Mouse (Mus musculus) heart, postnatal 0 days (tissue): ENCODE data around the gene Pip4p1. TPM values are rescaled to one million over a fixed set of nuclear protein-coding genes. Genes with fewer than 3 reads are reported as not detected.

Source experiments
- ATAC-seq: fragments of 200-750 bp; cut with Nextera tagmentation; 2 replicates; pipeline ENCODE4 v1.8.0; 2017; ENCODE audit warnings: low read depth, moderate number of reproducible peaks, moderate library complexity; ENCODE audit not compliant: insufficient read depth
- DNase-seq: peaks from one replicate; pipeline ENCODE4 v3.0.0-alpha.2; 2016; ENCODE audit warnings: low spot score
- H3K27ac ChIP-seq: fragments of 300-500 bp; sonication (generic); 2 replicates; pipeline ENCODE4 v1.5.1; 2014; ENCODE audit warnings: low read depth, mild to moderate bottlenecking
- H3K27me3 ChIP-seq: fragments of 300-500 bp; sonication (generic); 2 replicates; pipeline ENCODE4 v1.6.1; 2014; ENCODE audit warnings: low read length, mixed read lengths; ENCODE audit not compliant: control insufficient read depth, insufficient read depth
- H3K36me3 ChIP-seq: fragments of 300-500 bp; sonication (generic); replicated peaks from 2 replicates; pipeline ENCODE4 v1.6.1; 2014; ENCODE audit warnings: low read length, mixed read lengths; ENCODE audit not compliant: control insufficient read depth, insufficient read depth
- H3K4me1 ChIP-seq: fragments of 300-500 bp; sonication (generic); 2 replicates; pipeline ENCODE4 v1.6.1; 2014; ENCODE audit warnings: antibody characterized with exemption; ENCODE audit not compliant: control insufficient read depth, insufficient read depth
- H3K4me2 ChIP-seq: fragments of 300-500 bp; sonication (generic); 2 replicates; pipeline ENCODE4 v1.6.1; 2014; ENCODE audit warnings: low read depth, mild to moderate bottlenecking, low read length, moderate library complexity
- H3K4me3 ChIP-seq: fragments of 300-500 bp; sonication (generic); 2 replicates; pipeline ENCODE4 v1.5.1; 2014; ENCODE audit warnings: low read depth, low read length
- H3K9ac ChIP-seq: fragments of 300-500 bp; sonication (generic); replicated peaks from 2 replicates; pipeline ENCODE4 v1.6.1; 2014; ENCODE audit warnings: low read depth, low read length, mixed read lengths
- H3K9me3 ChIP-seq: fragments of 300-500 bp; sonication (generic); replicated peaks from 2 replicates; pipeline ENCODE4 v1.6.1; 2016; ENCODE audit warnings: low read length; ENCODE audit not compliant: control insufficient read depth
- CTCF ChIP-seq: IDR thresholded peaks from 2 replicates; pipeline ENCODE4 v1.5.1; 2016; ENCODE audit warnings: antibody characterized with exemption, control low read depth, low read depth
- EP300 ChIP-seq: IDR thresholded peaks from 2 replicates; pipeline ENCODE4 v1.6.1; 2016; ENCODE audit warnings: antibody characterized with exemption, low read depth
- WGBS: fragments of 180-500 bp; shearing (Covaris S2); extraction: QIAGEN DNeasy Blood & Tissue Kit; methylation state at CpG from one replicate; pipeline ENCODE4 v1.1.7; 2014; 5-methylcytosine and 5-hydroxymethylcytosine counted together
- polyA plus RNA-seq: library from polyadenylated mRNA; unstranded; fragments of >200 nt; fragmentation: Nextera tagmentation; extraction: Ambion mirVana; gene quantifications from 2 replicates; pipeline ENCODE4 v1.2.1, GENCODE M21; 2015
- total RNA-seq: library from RNA; depleted of rRNA; stranded (reverse); fragments of >200 nt; gene quantifications from 2 replicates; pipeline ENCODE4 v1.2.3, GENCODE M21; 2014; ENCODE audit warnings: low replicate concordance; rRNA removed

Pip4p1 gene
- total and polyA plus RNA-seq, 2 experiments from 2014 or later, result 16.6 to 20.4 TPM

DNA sequence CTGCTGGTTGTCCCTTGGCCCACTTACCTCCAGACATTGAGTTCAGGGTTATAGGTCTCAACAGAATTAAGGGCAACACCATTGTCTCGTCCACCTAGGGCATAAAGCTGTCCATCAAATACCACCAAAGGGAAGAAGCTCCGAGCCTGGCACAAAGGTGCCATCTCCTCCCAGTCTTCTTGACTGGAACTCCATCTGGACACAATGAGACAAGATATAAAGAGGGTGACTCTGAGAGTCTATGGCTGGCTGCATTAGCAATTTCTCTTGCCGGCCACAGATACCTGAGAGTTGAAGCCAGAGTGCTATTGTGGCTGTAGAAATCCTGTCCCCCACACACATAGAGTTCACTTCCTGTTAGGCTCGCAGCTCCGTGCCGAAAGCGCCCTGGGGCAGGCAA lies 38.6 kb downstream of the Pip4p1 start:
- no peak overlapping the region for H3K27ac ChIP-seq
- no peaks in the 10 kb centered on the region for H3K9me3 ChIP-seq
- H3K4me1 ChIP-seq, result no peaks in the 10 kb centered on the region
- TF ChIP-seq CTCF (no peak), EP300 (no peak)
- H3K4me2 ChIP-seq, result no peak overlapping the region
- no peaks in the 10 kb centered on the region for H3K36me3 ChIP-seq
- ATAC-seq (no peak), DNase-seq (no peak)
- H3K9ac ChIP-seq, result no peak overlapping the region
- no peaks in the 10 kb centered on the region for H3K27me3 ChIP-seq
- H3K4me3 ChIP-seq, result no peak overlapping the region
- WGBS, result 81% methylated on average over 7 of the region's 7 CpGs

DNA sequence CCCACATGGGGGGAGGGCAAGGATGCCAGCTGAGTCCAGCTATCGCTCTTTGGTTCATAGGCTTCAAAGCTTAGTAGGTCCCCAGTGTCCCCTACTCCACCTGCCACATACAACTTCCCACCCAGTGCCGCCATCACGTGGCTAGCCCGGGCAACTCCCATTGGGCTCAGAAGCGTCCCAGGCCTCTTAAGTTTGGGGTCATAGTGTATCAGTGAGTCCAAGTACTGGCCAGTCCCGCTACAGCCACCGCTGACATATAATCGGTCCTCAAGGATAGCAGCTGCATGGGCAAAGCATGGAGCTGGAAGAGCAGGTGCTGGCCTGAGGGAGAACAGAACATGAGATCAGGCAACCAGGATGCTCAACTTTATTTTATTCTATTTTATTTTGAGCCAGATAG lies 39.0 kb downstream of the Pip4p1 start:
- Histone ChIP-seq H3K27ac (no peak overlapping the region), H3K9ac (no peak overlapping the region), H3K27me3 (no peaks in the 10 kb centered on the region), H3K4me1 (no peaks in the 10 kb centered on the region), H3K9me3 (no peaks in the 10 kb centered on the region), H3K4me3 (no peak overlapping the region), H3K36me3 (no peaks in the 10 kb centered on the region), H3K4me2 (no peak overlapping the region)
- WGBS, result 86% methylated on average over 8 of the region's 8 CpGs
- DNase-seq (no peak), ATAC-seq (no peak)
- TF ChIP-seq CTCF (no peak), EP300 (no peak)

DNA sequence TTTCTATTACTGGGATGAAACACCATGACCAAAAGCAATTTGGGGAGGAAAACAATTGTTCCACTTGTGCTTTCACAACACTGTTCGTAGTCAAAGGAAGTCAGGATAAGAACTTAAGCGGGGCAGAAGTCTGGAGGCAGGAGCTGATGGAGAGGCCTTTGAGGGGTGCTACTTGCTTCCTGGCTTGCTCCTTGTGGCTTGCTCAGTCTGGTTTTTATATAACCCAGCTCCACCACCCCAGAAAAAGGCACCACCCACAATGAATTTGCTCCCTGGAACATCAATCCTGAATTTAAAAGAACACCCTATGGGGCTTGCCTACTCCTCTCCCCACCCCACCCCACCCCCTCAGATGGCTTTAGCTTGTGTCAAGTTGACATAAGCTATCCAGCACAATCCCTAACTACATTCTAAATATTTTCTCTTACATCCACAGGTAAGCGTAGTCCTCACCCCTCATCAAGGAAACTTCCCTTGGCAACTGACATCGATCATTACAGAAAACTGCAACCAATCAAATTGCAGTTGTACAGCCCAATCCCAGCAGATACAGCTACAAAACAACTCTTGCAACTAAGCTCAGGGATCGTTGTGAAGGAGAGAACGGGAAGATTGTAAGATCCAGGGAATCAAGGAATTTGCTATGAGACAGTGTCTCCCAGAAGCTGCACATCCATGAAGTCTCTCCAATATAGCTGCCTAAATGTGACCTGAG lies 54.3 kb downstream of the Pip4p1 start:
- H3K27ac ChIP-seq, result no peak overlapping the region
- H3K4me1 ChIP-seq, result no peaks in the 10 kb centered on the region
- no peak for TF ChIP-seq CTCF
- TF ChIP-seq EP300, result no peak
- 84% methylated on average over 6 of the region's 6 CpGs for WGBS
- no peaks in the 10 kb centered on the region for H3K27me3 ChIP-seq
- H3K36me3 ChIP-seq, result no peaks in the 10 kb centered on the region; the same call in 1 of the 2 replicates
- no peak overlapping the region for H3K9ac ChIP-seq
- DNase-seq (no peak), ATAC-seq (no peak)
- H3K9me3 ChIP-seq, result no peaks in the 10 kb centered on the region
- H3K4me2 ChIP-seq, result no peak overlapping the region
- H3K4me3 ChIP-seq, result no peak overlapping the region

Other genes with a start within 250 kb of the Pip4p1 start
- not detected in 2 replicates for gene Olfr747, start 237.7 kb downstream of the Pip4p1 start, total RNA-seq
- gene Olfr747, start 237.7 kb downstream of the Pip4p1 start, polyA plus RNA-seq, result not detected in 2 replicates
- gene Olfr748, start 223.5 kb downstream of the Pip4p1 start, total RNA-seq, result not detected in 2 replicates
- gene Olfr748, start 223.5 kb downstream of the Pip4p1 start, polyA plus RNA-seq, result not detected in 2 replicates
- not detected in 2 replicates for gene Olfr749, start 185.8 kb downstream of the Pip4p1 start, total RNA-seq
- gene Olfr749, start 185.8 kb downstream of the Pip4p1 start, polyA plus RNA-seq, result not detected in 2 replicates
- 31.0 and 69.1 TPM in 2 replicates for gene Ttc5, start 145.3 kb downstream of the Pip4p1 start, total RNA-seq
- 30.9 and 31.9 TPM in 2 replicates for gene Ttc5, start 145.3 kb downstream of the Pip4p1 start, polyA plus RNA-seq
- not detected in 2 replicates for gene Ccnb1ip1, start 123.1 kb downstream of the Pip4p1 start, total RNA-seq
- not detected in 2 replicates for gene Ccnb1ip1, start 123.1 kb downstream of the Pip4p1 start, polyA plus RNA-seq
- 10.7 and 11.2 TPM in 2 replicates for gene Parp2, start 123.0 kb downstream of the Pip4p1 start, total RNA-seq
- 20.4 and 24.4 TPM in 2 replicates for gene Parp2, start 123.0 kb downstream of the Pip4p1 start, polyA plus RNA-seq
- 10.8 and 29.3 TPM in 2 replicates for gene Tep1, start 60.3 kb downstream of the Pip4p1 start, total RNA-seq
- 4.7 and 6.1 TPM in 2 replicates for gene Tep1, start 60.3 kb downstream of the Pip4p1 start, polyA plus RNA-seq
- not detected in 2 replicates for gene Klhl33, start 33.3 kb downstream of the Pip4p1 start, total RNA-seq
- gene Klhl33, start 33.3 kb downstream of the Pip4p1 start, polyA plus RNA-seq, result 0.85 and 1.4 TPM in 2 replicates
- gene Osgep, start 6.0 kb downstream of the Pip4p1 start, total RNA-seq, result 81.8 and 106 TPM in 2 replicates
- 93.3 and 96.6 TPM in 2 replicates for gene Osgep, start 6.0 kb downstream of the Pip4p1 start, polyA plus RNA-seq
- gene Apex1, start 5.9 kb downstream of the Pip4p1 start, total RNA-seq, result 44.3 and 52.7 TPM in 2 replicates
- 70.3 and 77.2 TPM in 2 replicates for gene Apex1, start 5.9 kb downstream of the Pip4p1 start, polyA plus RNA-seq
- 15.7 and 22.3 TPM in 2 replicates for gene Pnp, start 226 bp upstream of the Pip4p1 start, total RNA-seq
- gene Pnp, start 226 bp upstream of the Pip4p1 start, polyA plus RNA-seq, result 20.5 and 22.2 TPM in 2 replicates
- 17.5 TPM in 1 of 2 replicates, not detected in the other for gene Gm49342, start 13.7 kb upstream of the Pip4p1 start, total RNA-seq
- not detected in 2 replicates for gene Gm49342, start 13.7 kb upstream of the Pip4p1 start, polyA plus RNA-seq
- gene Pnp2, start 25.1 kb upstream of the Pip4p1 start, total RNA-seq, result 0.46 TPM in 1 of 2 replicates, not detected in the other
- gene Pnp2, start 25.1 kb upstream of the Pip4p1 start, polyA plus RNA-seq, result 0.27 TPM in 2 replicates
- gene Rnase10, start 76.9 kb upstream of the Pip4p1 start, total RNA-seq, result not detected in 2 replicates
- 0.32 and 0.38 TPM in 2 replicates for gene Rnase10, start 76.9 kb upstream of the Pip4p1 start, polyA plus RNA-seq
- gene Rnase9, start 111.0 kb upstream of the Pip4p1 start, total RNA-seq, result not detected in 2 replicates
- not detected in 2 replicates for gene Rnase9, start 111.0 kb upstream of the Pip4p1 start, polyA plus RNA-seq
- not detected in 2 replicates for gene Rnase11, start 119.3 kb upstream of the Pip4p1 start, total RNA-seq
- not detected in 2 replicates for gene Rnase11, start 119.3 kb upstream of the Pip4p1 start, polyA plus RNA-seq
- gene Rnase12, start 126.8 kb upstream of the Pip4p1 start, total RNA-seq, result not detected in 2 replicates
- 0.40 TPM in 1 of 2 replicates, not detected in the other for gene Rnase12, start 126.8 kb upstream of the Pip4p1 start, polyA plus RNA-seq
- gene Olfr750, start 143.6 kb upstream of the Pip4p1 start, total RNA-seq, result not detected in 2 replicates
- not detected in 2 replicates for gene Olfr750, start 143.6 kb upstream of the Pip4p1 start, polyA plus RNA-seq
- gene Rnase4, start 160.2 kb upstream of the Pip4p1 start, total RNA-seq, result 53.3 and 58.1 TPM in 2 replicates
- gene Rnase4, start 160.2 kb upstream of the Pip4p1 start, polyA plus RNA-seq, result 29.1 and 32.5 TPM in 2 replicates
- gene Ang, start 160.3 kb upstream of the Pip4p1 start, total RNA-seq, result 9.3 TPM in 1 of 2 replicates, not detected in the other
- gene Ang, start 160.3 kb upstream of the Pip4p1 start, polyA plus RNA-seq, result 2.6 and 2.9 TPM in 2 replicates
- not detected in 2 replicates for gene Eddm3b, start 183.6 kb upstream of the Pip4p1 start, total RNA-seq
- not detected in 2 replicates for gene Eddm3b, start 183.6 kb upstream of the Pip4p1 start, polyA plus RNA-seq
- not detected in 2 replicates for gene Rnase6, start 193.1 kb upstream of the Pip4p1 start, total RNA-seq
- gene Rnase6, start 193.1 kb upstream of the Pip4p1 start, polyA plus RNA-seq, result 0.63 and 0.81 TPM in 2 replicates
- gene Rnase1, start 215.9 kb upstream of the Pip4p1 start, total RNA-seq, result not detected in 2 replicates
- gene Rnase1, start 215.9 kb upstream of the Pip4p1 start, polyA plus RNA-seq, result 0.23 and 0.67 TPM in 2 replicates
- not detected in 2 replicates for gene Rnase2b, start 231.4 kb upstream of the Pip4p1 start, total RNA-seq
- not detected in 2 replicates for gene Rnase2b, start 231.4 kb upstream of the Pip4p1 start, polyA plus RNA-seq